Mouse (Mus musculus) stomach, embryonic 16.5 days (tissue): ENCODE results near the gene Tcta. TPM values are rescaled to one million over a fixed set of nuclear protein-coding genes. Genes with fewer than 3 reads are reported as not detected.
A peak's percentile ranks its signal among the peaks of the same experiment; 100 is the strongest.
"Not testable (repeated sequence)": the region's sequence is repeated elsewhere in the genome, so short reads cannot be mapped to it uniquely, and the experiment has no call there.

Source experiments
- ATAC-seq: fragments of 200-750 bp; cut with Nextera tagmentation; 2 replicates; pipeline ENCODE4 v1.8.0; 2017; ENCODE audit warnings: moderate number of reproducible peaks, moderate TSS enrichment; ENCODE audit not compliant: insufficient read depth, low FRiP score
- H3K27ac ChIP-seq: fragments of 300-500 bp; sonication (generic); 2 replicates; pipeline ENCODE4 v1.5.1; 2014; ENCODE audit warnings: low read length
- H3K27me3 ChIP-seq: fragments of 300-500 bp; sonication (generic); 2 replicates; pipeline ENCODE4 v1.6.1; 2014; ENCODE audit warnings: low read length, control low read depth, mixed read lengths; ENCODE audit not compliant: control insufficient read depth, insufficient read depth
- H3K36me3 ChIP-seq: fragments of 300-500 bp; sonication (generic); 2 replicates; pipeline ENCODE4 v1.6.1; 2014; ENCODE audit warnings: low read length; ENCODE audit not compliant: control insufficient read depth, insufficient read depth
- H3K4me1 ChIP-seq: fragments of 300-500 bp; sonication (generic); 2 replicates; pipeline ENCODE4 v1.6.1; 2014; ENCODE audit warnings: low read length, control low read depth, mixed read lengths; ENCODE audit not compliant: control insufficient read depth, insufficient read depth
- H3K4me2 ChIP-seq: fragments of 300-500 bp; sonication (generic); 2 replicates; pipeline ENCODE4 v1.6.1; 2014; ENCODE audit warnings: low read depth, low read length, mixed read lengths
- H3K4me3 ChIP-seq: fragments of 300-500 bp; sonication (generic); replicated peaks from 2 replicates; pipeline ENCODE4 v1.5.1; 2014; ENCODE audit warnings: mild to moderate bottlenecking, low read length
- H3K9ac ChIP-seq: fragments of 300-500 bp; sonication (generic); 2 replicates; pipeline ENCODE4 v1.6.1; 2014; ENCODE audit warnings: low read length
- H3K9me3 ChIP-seq: fragments of 300-500 bp; sonication (generic); replicated peaks from 2 replicates; pipeline ENCODE4 v1.6.1; 2016; ENCODE audit warnings: low read length, control low read depth; ENCODE audit not compliant: control insufficient read depth
- WGBS: fragments of 180-500 bp; shearing (Covaris S2); extraction: QIAGEN DNeasy Blood & Tissue Kit; methylation state at CpG from one replicate; pipeline ENCODE4 v1.1.7; 2014; 5-methylcytosine and 5-hydroxymethylcytosine counted together
- polyA plus RNA-seq: library from polyadenylated mRNA; unstranded; fragments of >200 nt; fragmentation: Nextera tagmentation; extraction: Ambion mirVana; gene quantifications from 2 replicates; pipeline ENCODE4 v1.2.1, GENCODE M21; 2015

Gene Tcta
- polyA plus RNA-seq, 1 experiment from 2014 or later, result 46.9 TPM

DNA sequence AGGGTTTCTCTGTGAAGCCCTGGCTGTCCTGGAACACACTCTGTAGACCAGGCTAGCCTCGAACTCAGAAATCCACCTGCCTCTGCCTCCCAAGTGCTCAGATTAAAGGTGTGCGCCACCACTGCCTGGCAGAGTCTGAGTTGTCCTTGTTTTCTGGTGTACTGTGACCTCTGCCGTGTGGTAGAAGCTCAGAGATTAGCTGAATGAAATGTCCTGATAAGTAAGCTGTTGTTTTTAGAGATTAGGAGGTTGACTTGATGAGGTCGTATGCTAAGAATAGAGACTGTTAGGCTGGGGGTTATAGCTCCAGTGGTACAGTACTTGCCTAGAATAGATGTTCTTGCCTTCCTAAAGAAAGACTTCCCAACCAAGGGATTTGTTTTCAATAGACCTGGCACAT, 1.2 kb downstream of the Tcta start:
- WGBS, result 74% methylated on average over 4 of the region's 4 CpGs
- Histone ChIP-seq H3K4me3 (peak overlapping the region; percentile 80), H3K27ac (peak overlapping the region; percentile 100; the same call in 1 of the 2 replicates), H3K27me3 (no peaks in the 10 kb centered on the region), H3K9me3 (no peaks in the 10 kb centered on the region), H3K9ac (peak overlapping the region; percentile 88; the same call in 1 of the 2 replicates), H3K36me3 (peaks cover 3% of the 10 kb centered on the region; the same call in 1 of the 2 replicates), H3K4me2 (peak overlapping the region; percentile 80), H3K4me1 (peaks cover 24% of the 10 kb centered on the region)
- no peak for ATAC-seq

GRCm38 (mm10) chr9:108301853-108302252, 4.1 kb downstream of the Tcta start:
- peaks cover 16% of the 10 kb centered on the region for H3K4me1 ChIP-seq
- H3K4me3 ChIP-seq, result no peak overlapping the region
- peak; percentile 4; the same call in 1 of the 2 replicates for ATAC-seq
- no peaks in the 10 kb centered on the region for H3K27me3 ChIP-seq
- 65% methylated on average over 3 of the region's 3 CpGs for WGBS
- no peak overlapping the region for H3K9ac ChIP-seq
- H3K4me2 ChIP-seq, result no peak overlapping the region
- H3K9me3 ChIP-seq, result no peaks in the 10 kb centered on the region
- peaks cover 3% of the 10 kb centered on the region; the same call in 1 of the 2 replicates for H3K36me3 ChIP-seq
- peak overlapping the region; percentile 85 for H3K27ac ChIP-seq

DNA sequence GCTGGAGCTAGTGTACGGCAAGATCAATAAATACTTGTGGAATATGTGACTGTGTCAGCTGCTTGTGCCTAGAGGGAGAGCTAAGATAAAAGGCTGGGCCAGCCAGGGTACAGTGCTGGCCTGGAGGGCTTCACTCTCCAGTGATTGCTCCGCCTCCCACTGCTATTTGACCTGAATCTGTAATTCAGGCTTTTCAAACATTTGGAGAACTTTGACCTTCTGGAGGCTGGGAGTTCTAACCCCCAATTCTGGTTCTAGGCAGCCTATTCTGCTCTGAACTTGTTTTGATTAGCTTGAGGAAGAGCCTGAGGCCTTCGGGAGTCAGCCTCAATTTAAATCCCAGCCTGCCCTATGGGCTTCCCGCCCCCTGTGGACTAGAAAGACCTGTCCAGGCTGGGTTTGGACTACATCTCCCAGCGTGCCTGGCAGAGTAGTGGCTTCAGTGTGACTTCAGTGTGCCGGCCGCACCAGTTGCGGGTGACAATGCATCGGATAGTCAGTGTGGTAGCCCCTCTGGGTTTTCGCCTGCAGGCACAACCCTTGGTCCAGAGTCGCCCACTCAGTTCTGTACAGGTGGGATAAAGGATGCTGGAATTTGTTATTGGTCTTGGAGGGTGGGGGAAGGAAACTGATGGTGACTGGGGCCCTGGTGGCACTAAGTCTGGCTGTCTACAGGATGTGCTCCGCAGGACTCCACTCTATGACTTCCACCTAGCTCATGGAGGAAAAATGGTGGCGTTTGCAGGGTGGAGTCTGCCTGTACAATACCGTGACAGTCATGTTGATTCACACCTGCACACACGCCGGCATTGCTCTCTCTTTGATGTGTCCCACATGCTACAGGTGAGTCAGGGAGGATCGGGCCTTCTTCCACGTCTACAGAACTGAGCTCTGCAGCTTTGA, 9.3 kb downstream of the Tcta start, which contains the start of gene Amt:
Gene Amt, plus strand, starts transcription at position 401 of the 903 bp plus-strand sequence.
- H3K9ac ChIP-seq, result peak within 1 kb of the TSS; percentile 20; the same call in 1 of the 2 replicates

GRCm38 (mm10) chr9:108290773-108291172, 15.2 kb downstream of the Tcta start:
- H3K27ac ChIP-seq, result no peak overlapping the region
- ATAC-seq, result no peak
- peak overlapping the region; percentile 60 for H3K4me3 ChIP-seq
- H3K4me2 ChIP-seq, result peak overlapping the region; percentile 69
- WGBS, result 33% methylated on average over 6 of the region's 6 CpGs
- peaks cover 2% of the 10 kb centered on the region; the same call in 1 of the 2 replicates for H3K4me1 ChIP-seq
- no peaks in the 10 kb centered on the region for H3K27me3 ChIP-seq
- no peaks in the 10 kb centered on the region for H3K9me3 ChIP-seq
- no peaks in the 10 kb centered on the region for H3K36me3 ChIP-seq
- peak overlapping the region; percentile 72 for H3K9ac ChIP-seq

More for the DNA sequence above, 9.3 kb downstream of the Tcta start, which contains the start of gene Amt:
- Histone ChIP-seq H3K27ac (peak within 1 kb of the TSS; percentile 17), H3K27me3 (no peaks in the 10 kb centered on the region), H3K4me1 (0 out of 2 replicates have a peak, but pooled peaks cover 2% of the 10 kb centered on the region), H3K36me3 (no peaks in the 10 kb centered on the region; the same call in 1 of the 2 replicates), H3K4me2 (peak within 1 kb of the TSS; percentile 36), H3K4me3 (peak within 1 kb of the TSS; percentile 27), H3K9me3 (no peaks in the 10 kb centered on the region)
- peak; percentile 83 for ATAC-seq
- WGBS, result 27% methylated on average over 18 of the region's 18 CpGs

DNA sequence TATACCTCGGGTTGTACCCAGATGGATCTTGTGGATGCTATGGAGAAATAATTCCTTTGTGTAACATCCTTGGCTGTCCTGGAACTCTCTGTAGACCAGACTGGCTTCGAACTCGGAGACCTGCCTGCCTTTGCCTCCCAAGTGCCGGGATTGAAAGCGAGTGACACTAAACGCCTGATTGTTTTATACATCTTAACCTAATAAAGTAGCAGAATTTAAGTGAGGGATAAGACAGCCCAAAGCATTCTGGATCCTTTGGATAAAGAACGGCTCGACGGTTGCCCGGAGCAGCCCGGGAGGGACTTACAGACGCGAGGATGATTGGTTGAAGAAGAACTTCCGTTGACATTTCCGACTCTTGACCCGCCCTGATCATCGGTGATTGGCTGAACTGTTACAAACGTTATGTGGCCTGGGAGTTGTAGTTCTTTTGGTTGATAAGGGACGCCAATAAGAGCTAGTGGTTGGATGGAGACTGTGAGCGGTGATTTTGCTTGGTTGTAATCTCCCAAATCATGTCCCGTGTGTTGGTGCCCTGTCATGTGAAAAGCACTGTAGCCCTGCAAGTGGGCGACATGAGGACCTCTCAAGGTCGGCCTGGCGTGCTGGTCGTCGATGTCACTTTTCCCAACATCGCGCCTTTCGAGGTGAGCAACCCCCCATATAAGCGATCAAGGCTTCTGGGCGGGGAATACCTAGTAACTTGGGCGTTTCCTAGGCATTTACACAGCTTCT, 15.8 kb downstream of the Tcta start, which contains the start of gene Nicn1:
Gene Nicn1, plus strand, starts transcription at position 414 of the 735 bp plus-strand sequence.
- Histone ChIP-seq H3K4me1 (peaks cover 2% of the 10 kb centered on the region; the same call in 1 of the 2 replicates), H3K27ac (peak within 1 kb of the TSS; percentile 77), H3K36me3 (no peaks in the 10 kb centered on the region), H3K9ac (peak within 1 kb of the TSS; percentile 72), H3K9me3 (no peaks in the 10 kb centered on the region), H3K27me3 (no peaks in the 10 kb centered on the region), H3K4me3 (peak within 1 kb of the TSS; percentile 60), H3K4me2 (peak within 1 kb of the TSS; percentile 69)
- ATAC-seq, result peak; percentile 95
- 1% methylated on average over 32 of the region's 32 CpGs for WGBS

DNA sequence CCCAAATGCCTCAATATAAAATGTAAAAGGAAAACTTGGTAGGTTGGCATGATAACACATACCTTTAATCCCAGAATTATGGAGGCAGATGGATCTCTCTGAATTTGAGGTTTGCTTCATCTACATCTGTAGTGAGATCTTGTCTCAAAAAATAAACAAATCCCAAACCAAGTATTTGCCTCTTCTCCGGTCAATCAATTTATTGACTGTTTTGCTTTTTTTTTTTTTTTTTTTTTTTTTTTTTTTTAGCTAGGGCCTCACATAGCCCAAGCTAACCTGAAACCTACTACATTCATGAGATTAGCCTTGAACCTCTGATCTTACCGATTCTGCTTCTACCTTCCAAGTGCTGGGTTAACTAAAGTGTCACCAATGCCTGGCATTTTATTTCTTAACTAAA, 16.6 kb downstream of the Tcta start:
- H3K27ac ChIP-seq, result no peak overlapping the region
- WGBS, result 63% methylated on average over 2 of the region's 2 CpGs
- H3K4me1 ChIP-seq, result peaks cover 2% of the 10 kb centered on the region; the same call in 1 of the 2 replicates
- no peaks in the 10 kb centered on the region for H3K9me3 ChIP-seq
- H3K4me3 ChIP-seq, result no peak overlapping the region
- H3K36me3 ChIP-seq, result no peaks in the 10 kb centered on the region
- H3K4me2 ChIP-seq, result no peak overlapping the region
- ATAC-seq, result no peak
- no peak overlapping the region for H3K9ac ChIP-seq
- no peaks in the 10 kb centered on the region for H3K27me3 ChIP-seq

GRCm38 (mm10) chr9:108287526-108288238, 18.3 kb downstream of the Tcta start:
- H3K27me3 ChIP-seq, H3K4me2 ChIP-seq, ATAC-seq, H3K9ac ChIP-seq, H3K27ac ChIP-seq, H3K9me3 ChIP-seq, H3K36me3 ChIP-seq, H3K4me3 ChIP-seq, H3K4me1 ChIP-seq: not testable (repeated sequence)
- 82% methylated on average over 6 of the region's 6 CpGs for WGBS

GRCm38 (mm10) chr9:108284410-108284809, 21.6 kb downstream of the Tcta start:
- Histone ChIP-seq H3K4me3 (no peak overlapping the region), H3K27me3 (no peaks in the 10 kb centered on the region), H3K27ac (no peak overlapping the region), H3K4me1 (0 out of 2 replicates have a peak, but pooled peaks cover 5% of the 10 kb centered on the region), H3K9ac (no peak overlapping the region), H3K36me3 (no peaks in the 10 kb centered on the region), H3K9me3 (no peaks in the 10 kb centered on the region), H3K4me2 (no peak overlapping the region)
- peak; percentile 74 for ATAC-seq
- 9% methylated on average over 6 of the region's 6 CpGs for WGBS
